Mouse (Mus musculus) forelimb bud, embryonic 11.5 days (tissue): Measurements from ENCODE around the gene Gfra1.

Source experiments
- DNase-seq: peaks from one replicate; pipeline ENCODE4 v3.0.0-alpha.2; 2012; ENCODE audit warnings: low read depth, low spot score

Gfra1 gene

DNA sequence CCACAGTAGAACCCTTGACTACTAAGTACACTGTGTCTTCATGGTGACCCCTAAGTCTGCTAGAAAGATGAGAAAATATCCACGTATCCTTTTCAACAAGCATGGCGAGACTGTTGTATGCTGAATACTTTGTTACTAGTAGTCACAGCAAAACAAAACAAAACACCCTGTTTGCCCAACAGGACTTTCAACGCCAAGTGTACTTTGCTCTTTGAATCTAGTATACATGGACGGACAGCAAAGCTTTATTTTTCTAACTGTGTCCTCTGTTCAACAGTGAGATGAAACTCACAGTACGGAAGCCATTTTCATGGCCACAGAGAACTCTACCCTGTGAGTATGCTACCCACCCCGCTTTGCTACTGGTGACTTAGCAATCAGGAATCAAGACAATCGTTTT is 62.6 kb downstream of the Gfra1 start:
- no peak for DNase-seq

DNA sequence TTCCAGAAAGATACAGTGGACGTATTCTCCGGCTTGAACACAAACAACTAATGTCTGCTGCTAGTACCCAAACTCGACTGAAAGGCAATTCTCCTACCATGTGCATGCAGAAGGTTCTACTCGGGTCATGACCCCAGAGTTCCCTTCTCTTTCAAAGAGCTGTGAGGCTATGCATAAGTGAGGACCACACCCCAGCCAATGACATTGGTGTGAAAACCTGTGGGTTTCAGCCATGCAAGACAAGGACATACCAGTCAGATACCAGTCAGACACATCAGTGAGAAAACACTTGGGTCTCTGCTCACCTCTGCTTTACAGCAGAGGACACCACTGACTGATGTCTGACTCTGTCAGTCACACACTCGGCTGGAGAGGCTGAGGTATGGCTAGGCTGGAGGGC is 63.9 kb downstream of the Gfra1 start:
- no peak for DNase-seq

DNA sequence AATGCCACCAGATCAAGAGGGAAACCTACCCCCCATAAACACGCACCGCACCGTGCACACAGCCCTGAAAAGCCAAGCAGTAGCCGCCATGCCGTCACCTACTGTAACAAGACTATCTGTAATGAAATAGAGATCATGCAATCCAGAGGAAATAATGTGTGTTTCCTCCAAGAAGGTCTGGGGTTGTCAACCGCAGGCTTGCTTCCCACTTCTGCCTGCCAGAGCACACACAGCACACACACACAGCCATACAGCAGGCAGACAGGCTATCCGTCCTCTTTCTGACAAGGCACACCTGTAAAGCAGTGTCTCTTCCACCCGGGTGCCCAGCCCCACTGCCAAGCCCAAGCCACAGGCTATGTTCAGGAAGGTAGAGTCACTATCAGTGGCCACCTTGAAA is 66.2 kb downstream of the Gfra1 start:
- DNase-seq: no peak

DNA sequence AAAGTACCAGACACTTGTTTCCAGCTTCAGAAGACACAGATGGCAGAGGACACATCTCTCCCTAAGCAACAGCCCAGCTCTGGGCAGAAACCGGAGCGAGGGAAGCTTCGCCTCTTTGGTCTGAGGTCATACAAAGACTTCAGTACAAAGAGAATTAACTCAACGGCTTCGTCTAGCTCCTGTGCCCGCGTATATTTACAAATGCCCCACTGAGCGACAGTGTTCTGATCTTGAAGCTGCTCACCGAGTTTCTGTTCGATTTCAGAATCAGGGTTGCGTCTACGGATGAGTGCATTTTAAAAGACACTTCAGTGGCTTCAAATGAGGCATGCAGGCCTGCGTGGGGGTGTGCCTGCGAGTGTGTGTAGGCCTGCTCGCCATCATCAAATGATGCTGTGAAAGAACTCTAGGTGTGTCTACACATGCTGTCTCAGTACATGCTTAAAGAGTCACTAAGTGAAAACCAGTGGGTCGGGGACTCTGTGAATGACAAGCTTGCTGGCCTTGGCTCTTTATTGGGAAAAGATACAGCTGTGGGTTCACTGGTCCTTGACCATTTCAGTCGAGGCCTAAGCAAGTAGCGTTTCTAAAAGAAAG is 66.8 kb downstream of the Gfra1 start:
- no peak for DNase-seq

- no peak for DNase-seq
Measured at GRCm38 (mm10) chr19:58383273-58383672, 72.4 kb downstream of the Gfra1 start.

DNA sequence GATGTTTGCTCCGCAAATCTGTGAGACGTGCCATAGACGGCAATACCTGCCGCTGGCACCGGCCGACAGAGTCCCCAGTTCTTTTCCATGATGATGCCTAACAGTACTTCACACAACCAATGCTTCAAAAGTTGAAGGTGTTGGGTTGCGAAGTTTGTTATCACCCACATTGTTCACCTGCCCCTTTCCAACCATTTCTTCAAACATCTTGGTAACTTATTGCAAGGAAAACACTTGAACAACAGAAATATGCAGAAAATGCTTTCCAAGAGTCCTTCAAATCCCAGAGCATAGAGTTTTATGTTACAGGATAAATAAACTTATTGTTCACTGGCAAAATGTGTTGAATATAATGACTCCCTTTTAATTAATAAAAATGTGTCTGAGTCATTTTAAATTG is 73.2 kb downstream of the Gfra1 start:
- DNase-seq: no peak

DNA sequence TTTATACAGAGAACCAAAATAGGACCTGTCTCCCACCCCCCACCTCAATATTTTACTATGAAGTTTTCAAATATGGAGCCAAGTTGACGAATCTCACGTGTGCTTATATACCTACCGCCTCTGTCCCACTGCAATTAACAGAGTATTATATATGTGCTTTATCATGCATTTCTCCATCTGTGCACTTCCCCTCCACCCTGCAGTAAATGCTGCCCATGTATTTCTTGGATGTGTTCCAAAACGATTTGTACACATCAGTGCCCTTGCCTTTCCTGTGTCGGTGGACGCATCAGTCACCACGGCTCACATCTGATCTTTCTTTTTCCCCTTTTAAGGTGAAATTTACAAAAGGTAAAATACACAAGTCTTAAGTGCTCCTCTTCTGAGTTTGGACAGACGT is 77.7 kb downstream of the Gfra1 start:
- DNase-seq: no peak

GRCm38 (mm10) chr19:58376675-58377102 is 79.0 kb downstream of the Gfra1 start:
- DNase-seq: no peak

DNA sequence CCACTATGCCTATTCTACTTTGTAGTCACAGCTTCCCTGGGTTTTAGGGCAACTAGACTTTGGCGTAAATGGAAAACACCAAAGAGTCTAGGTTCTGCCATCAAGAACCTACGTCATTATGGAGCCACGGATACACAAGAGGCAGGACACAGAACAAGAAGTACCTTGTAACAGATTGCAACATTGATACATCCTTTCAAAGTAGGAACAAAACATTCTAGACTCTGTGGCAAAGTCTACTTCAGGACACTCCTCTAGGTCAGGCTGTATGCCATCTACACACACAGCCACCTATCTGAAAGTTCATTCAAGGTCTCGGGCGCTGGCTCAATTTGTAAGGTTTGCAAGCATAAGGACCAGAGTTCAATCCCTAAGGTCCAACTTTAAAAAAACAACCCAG is 81.1 kb downstream of the Gfra1 start:
- no peak for DNase-seq

- no peak for DNase-seq
Measured at GRCm38 (mm10) chr19:58374155-58374554, 81.6 kb downstream of the Gfra1 start.

- DNase-seq: no peak
Measured at GRCm38 (mm10) chr19:58368513-58368912, 87.2 kb downstream of the Gfra1 start.

- no peak for DNase-seq
Measured at GRCm38 (mm10) chr19:58364688-58365087, 91.0 kb downstream of the Gfra1 start.

- DNase-seq: no peak
Measured at GRCm38 (mm10) chr19:58360982-58361381, 94.7 kb downstream of the Gfra1 start.

DNA sequence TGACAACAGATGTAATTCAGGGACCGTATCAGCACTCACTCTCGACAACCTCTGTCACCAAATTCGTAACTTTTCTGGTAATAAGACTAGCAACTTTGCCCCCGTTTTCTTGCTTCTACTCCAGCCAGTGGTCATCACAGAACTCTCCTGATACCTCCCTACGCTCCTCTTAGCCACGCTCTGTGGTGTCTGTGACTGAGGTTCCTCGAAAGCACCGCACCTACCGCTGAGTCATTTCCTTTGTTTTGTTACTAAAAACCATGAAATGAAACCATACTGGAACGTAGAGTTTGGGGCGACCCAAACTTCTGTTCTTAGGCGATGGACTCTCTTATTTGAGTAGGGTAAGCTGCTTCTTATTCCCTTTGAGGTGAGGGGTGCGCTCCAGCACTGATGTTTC is 97.6 kb downstream of the Gfra1 start:
- no peak for DNase-seq

DNA sequence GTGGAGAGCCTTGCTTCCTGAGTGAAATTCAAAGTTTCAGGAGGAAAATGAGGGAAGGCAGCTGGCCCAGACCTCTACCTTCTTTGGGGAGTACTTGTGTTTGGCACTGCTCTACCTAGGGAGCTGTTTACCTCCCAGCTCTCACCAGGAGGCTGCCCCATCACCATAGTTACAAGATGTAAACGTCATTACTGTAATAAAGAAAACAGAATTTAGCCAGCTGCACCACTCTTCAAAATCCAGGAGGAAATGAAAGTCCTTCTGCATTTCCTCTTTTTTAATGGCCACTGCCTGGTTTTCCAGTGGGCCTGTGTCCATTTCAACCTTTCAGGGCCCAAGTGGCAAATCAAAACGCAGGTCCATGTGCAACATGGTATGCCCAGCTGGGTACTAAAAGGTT is 101.8 kb downstream of the Gfra1 start:
- peak; percentile 37 for DNase-seq

DNA sequence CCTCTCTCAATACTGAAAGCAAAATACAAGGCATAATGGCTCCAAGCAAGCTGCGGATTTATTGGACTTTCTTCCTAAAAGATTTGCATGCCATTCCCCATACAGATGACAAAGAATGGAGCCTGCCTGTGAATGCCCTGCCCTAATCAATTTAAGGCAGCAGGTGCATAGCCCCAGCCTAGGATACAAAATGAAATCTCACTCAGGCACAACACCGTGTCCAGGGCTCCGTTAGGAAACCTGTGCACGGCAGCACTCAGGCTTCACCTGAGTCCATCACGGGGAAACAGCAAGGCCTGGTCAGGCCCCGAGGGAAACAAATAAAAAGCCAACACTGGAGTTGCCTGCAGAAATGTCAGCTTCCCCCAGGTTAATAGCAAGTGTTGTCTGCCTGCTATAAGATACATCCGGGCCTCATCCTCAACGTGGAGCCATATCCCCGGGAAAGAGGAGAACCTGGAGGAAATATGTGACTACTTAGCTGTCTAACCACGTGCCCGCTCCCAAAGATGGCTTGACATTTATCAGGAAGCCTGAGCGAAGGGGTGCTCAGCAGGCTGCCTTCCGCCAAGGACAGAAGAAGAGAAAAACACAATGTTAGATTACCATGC is 102.3 kb downstream of the Gfra1 start:
- DNase-seq: no peak

DNA sequence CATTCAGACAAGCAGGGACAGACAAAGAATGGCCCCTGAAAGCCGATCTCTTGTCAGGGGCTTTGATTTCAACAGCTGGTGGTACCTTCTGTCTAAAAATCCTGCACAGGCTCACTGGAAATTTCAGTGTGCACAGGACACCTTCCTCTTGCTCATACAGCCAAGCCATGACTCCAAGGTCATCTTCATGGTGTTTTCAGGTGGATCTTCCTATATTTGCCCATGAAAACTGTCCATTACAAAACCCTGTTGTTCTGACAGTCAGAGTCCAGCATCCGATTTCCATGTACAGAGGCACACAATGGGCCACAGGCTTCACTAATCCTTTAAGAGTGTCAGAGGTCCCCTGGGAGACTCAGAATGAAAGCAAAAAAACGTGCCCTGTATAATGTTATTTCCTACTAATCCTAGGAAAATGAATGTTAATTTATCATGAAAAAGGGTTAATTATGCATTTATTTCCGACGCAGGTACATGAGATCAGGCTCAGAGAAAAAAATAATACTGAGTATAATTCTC is 105.8 kb downstream of the Gfra1 start:
- no peak for DNase-seq

DNA sequence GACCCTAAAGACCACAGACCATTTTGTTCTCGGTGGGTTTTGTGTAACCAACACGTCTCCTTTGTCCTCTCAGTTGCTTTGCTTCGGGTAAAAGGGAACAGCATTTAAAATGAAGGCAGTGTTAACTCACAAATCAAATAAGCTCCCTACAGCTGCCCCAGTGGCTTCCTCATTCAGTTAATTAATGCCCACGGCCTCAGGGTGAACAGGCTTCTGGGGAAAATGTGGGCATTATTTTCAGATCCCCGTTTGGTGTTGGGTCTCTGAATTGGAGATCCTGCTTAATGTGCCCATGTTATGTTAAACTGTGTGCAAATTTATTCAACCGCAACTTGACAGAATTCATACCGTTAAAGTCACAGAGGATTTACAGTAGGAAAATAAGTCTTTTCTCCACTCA is 110.6 kb downstream of the Gfra1 start:
- no peak for DNase-seq

DNA sequence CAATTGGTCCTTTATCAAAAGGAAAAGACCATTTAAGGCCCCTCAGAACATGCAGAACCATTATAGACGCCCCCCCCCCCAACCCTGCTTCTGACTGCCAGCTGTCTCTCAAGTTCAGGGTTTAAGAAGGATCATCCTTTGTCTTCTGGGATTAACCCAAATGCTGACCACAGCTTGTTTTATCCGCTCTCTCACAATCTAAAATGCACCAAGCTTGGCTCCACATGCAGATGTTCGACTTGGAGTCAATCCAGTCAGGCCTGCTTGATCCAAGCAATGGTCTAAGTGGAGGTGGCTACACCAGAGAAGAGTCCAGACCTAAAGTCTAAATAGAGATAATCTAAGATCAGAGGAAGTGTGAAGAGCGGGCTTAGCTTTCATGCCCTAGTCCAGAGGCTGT is 114.4 kb downstream of the Gfra1 start:
- no peak for DNase-seq

DNA sequence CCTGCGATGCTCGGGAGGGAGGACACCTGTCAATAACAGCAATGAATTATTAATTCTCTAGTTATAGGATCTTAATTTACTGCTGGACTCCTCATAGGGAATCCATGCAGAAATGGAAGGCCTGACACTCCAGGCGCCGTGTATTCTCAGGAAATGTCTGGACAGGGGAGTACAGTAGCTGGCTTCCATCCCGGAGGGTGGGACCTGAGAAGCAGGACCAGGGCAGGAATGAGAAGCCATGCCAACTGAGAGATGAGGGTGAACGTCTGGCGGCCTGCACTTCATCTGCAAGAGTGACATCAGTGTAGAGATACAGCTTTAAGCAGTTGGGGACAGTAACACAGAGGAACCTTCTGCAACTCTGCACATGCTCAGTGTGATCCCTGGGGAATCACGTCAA is 115.5 kb downstream of the Gfra1 start:
- DNase-seq: no peak

GRCm38 (mm10) chr19:58336802-58337201 is 118.9 kb downstream of the Gfra1 start:
- DNase-seq: no peak

GRCm38 (mm10) chr19:58335585-58336530 is 119.9 kb downstream of the Gfra1 start:
- DNase-seq: no peak

DNA sequence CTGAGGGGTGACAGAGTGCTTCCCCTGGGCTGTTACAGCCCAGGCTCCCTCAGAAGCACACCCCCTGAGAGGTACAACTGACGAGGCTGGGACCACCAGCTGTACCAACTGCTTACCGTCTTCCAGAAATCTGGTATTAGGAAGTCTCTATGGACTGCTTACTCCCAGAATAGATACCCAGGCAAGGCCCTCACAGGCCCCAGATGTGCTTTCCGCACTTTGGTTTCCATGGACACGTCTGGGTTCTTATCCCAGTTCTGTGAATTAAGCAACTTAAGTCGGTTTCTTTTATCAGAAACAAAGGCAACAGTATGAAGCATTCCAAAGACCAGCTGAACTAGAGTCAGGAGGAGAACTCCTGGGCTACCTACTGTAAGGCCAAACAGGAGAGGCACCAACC is 126.4 kb downstream of the Gfra1 start:
- DNase-seq: no peak
